Mouse (Mus musculus) MEL (cell line): ENCODE measurements at regions not wholly inside any gene's neighbourhood (a gene's known extent, or its start where the extent isn't known, plus 50 kb on each side); places are given as distances from the start of the nearest gene placed in this dataset.

Experiments
- DNase-seq: peaks from one replicate; pipeline ENCODE4 v3.0.0; 2011; ENCODE audit warnings: low read depth, low spot score
- H3K27ac ChIP-seq: 2 replicates; pipeline ENCODE4 v1.5.1; 2012; ENCODE audit warnings: low read depth, mild to moderate bottlenecking, control low read depth, low read length, moderate library complexity; ENCODE audit not compliant: control insufficient read depth
- H3K27me3 ChIP-seq, 2 experiments: fragments of 150-350 bp in 1 of 2; sonication (generic) in 1 of 2; 2 replicates each; pipeline ENCODE4 v1.6.1; 2012; ENCODE audit warnings: low read length in 2 of 2, mild to moderate bottlenecking in 2 of 2, improper control_type of control experiment in 1 of 2, moderate library complexity in 1 of 2; ENCODE audit not compliant: insufficient read depth in 2 of 2, control insufficient read depth in 1 of 2
- H3K36me3 ChIP-seq, 2 experiments: 2 replicates each; pipeline ENCODE4 v1.6.1; 2012 to 2014; ENCODE audit warnings: low read length in 2 of 2, improper control_type of control experiment in 1 of 2, inconsistent platforms in 1 of 2, mild to moderate bottlenecking in 1 of 2; ENCODE audit not compliant: insufficient read depth in 2 of 2, control insufficient read depth in 1 of 2
- H3K4me1 ChIP-seq, 2 experiments: fragments of 150-350 bp in 1 of 2; sonication (generic) in 1 of 2; 2 replicates each; pipeline ENCODE4 v1.6.1; 2012; ENCODE audit warnings: low read length in 2 of 2, improper control_type of control experiment in 1 of 2, mild to moderate bottlenecking in 1 of 2; ENCODE audit not compliant: insufficient read depth in 2 of 2, control insufficient read depth in 1 of 2
- H3K4me3 ChIP-seq, 2 experiments: fragments of 150-350 bp in 1 of 2; sonication (generic) in 1 of 2; 2 replicates each; pipeline ENCODE4 v1.5.1; 2012; ENCODE audit warnings: low read depth in 2 of 2, low read length in 2 of 2, mild to moderate bottlenecking in 2 of 2, moderate library complexity in 2 of 2, control low read depth in 1 of 2, improper control_type of control experiment in 1 of 2; ENCODE audit not compliant: control insufficient read depth in 1 of 2, insufficient read depth in 1 of 2
- H3K79me2 ChIP-seq: 2 replicates; pipeline ENCODE4 v1.6.1; 2012; ENCODE audit warnings: mild to moderate bottlenecking, low read length, moderate library complexity; ENCODE audit not compliant: control insufficient read depth, poor library complexity, insufficient read depth
- H3K9ac ChIP-seq: 2 replicates; pipeline ENCODE4 v1.6.1; 2012; ENCODE audit warnings: low read depth, mild to moderate bottlenecking, control low read depth, low read length, moderate library complexity; ENCODE audit not compliant: control insufficient read depth, poor library complexity, severe bottlenecking
- H3K9me3 ChIP-seq: fragments of 150-350 bp; sonication (generic); replicated peaks from 2 replicates; pipeline ENCODE4 v1.6.1; 2012; ENCODE audit warnings: mild to moderate bottlenecking, low read length, improper control_type of control experiment, moderate library complexity; ENCODE audit not compliant: insufficient read depth
- E2F4 ChIP-seq: IDR thresholded peaks from 2 replicates; pipeline ENCODE4 v1.6.1; 2011; ENCODE audit warnings: low read depth, low read length, improper control_type of control experiment, borderline replicate concordance
- GATA1 ChIP-seq: IDR thresholded peaks from 2 replicates; pipeline ENCODE4 v1.6.1; 2011; ENCODE audit warnings: low read depth, low read length, improper control_type of control experiment
- HCFC1 ChIP-seq: IDR thresholded peaks from 2 replicates; pipeline ENCODE4 v1.6.1; 2012; ENCODE audit warnings: low read depth, mild to moderate bottlenecking, inconsistent platforms, low read length, improper control_type of control experiment, moderate library complexity
- KAT2A ChIP-seq: conservative IDR thresholded peaks from 2 replicates; pipeline ENCODE4 v1.6.1; 2012; ENCODE audit warnings: low read depth, low read length, improper control_type of control experiment, inconsistent platforms
- MAFK ChIP-seq: IDR thresholded peaks from 2 replicates; pipeline ENCODE4 v1.6.1; 2011; ENCODE audit warnings: low read depth, mild to moderate bottlenecking, low read length, improper control_type of control experiment, borderline replicate concordance
- MAZ ChIP-seq: IDR thresholded peaks from 2 replicates; pipeline ENCODE4 v1.6.1; 2012; ENCODE audit warnings: low read depth, mild to moderate bottlenecking, inconsistent platforms, low read length, improper control_type of control experiment
- MYB ChIP-seq: IDR thresholded peaks from 2 replicates; pipeline ENCODE4 v1.6.1; 2011; ENCODE audit warnings: mild to moderate bottlenecking, low read depth, low read length, improper control_type of control experiment
- MYC ChIP-seq: IDR thresholded peaks from 2 replicates; pipeline ENCODE4 v1.6.1; 2011; ENCODE audit warnings: low read depth, mild to moderate bottlenecking, low read length, improper control_type of control experiment, moderate library complexity
- POLR2A ChIP-seq, 2 experiments: IDR thresholded peaks; 2 replicates each; pipeline ENCODE4 v1.6.1; 2011 to 2012; ENCODE audit warnings: low read length in 2 of 2, mild to moderate bottlenecking in 2 of 2, control low read depth in 1 of 2, improper control_type of control experiment in 1 of 2, low read depth in 1 of 2, moderate library complexity in 1 of 2; ENCODE audit not compliant: control insufficient read depth in 1 of 2, insufficient read depth in 1 of 2, poor library complexity in 1 of 2
- POLR2AphosphoS2 ChIP-seq: IDR thresholded peaks from 2 replicates; pipeline ENCODE4 v1.6.1; 2011; ENCODE audit warnings: low read length, improper control_type of control experiment
- POLR2AphosphoS5 ChIP-seq: IDR thresholded peaks from 2 replicates; pipeline ENCODE4 v1.6.1; 2012; ENCODE audit warnings: low read depth, borderline replicate concordance, mild to moderate bottlenecking, inconsistent platforms, low read length, moderate library complexity, mixed read lengths
- RAD21 ChIP-seq: IDR thresholded peaks from 2 replicates; pipeline ENCODE4 v1.6.1; 2011; ENCODE audit warnings: mild to moderate bottlenecking, low read depth, low read length, improper control_type of control experiment
- RCOR1 ChIP-seq: IDR thresholded peaks from 2 replicates; pipeline ENCODE4 v1.6.1; 2012; ENCODE audit warnings: low read depth, mild to moderate bottlenecking, inconsistent platforms, low read length, improper control_type of control experiment
- SMC3 ChIP-seq: IDR thresholded peaks from 2 replicates; pipeline ENCODE4 v1.6.1; 2011; ENCODE audit warnings: low read depth, low read length, improper control_type of control experiment
- TAL1 ChIP-seq: IDR thresholded peaks from 2 replicates; pipeline ENCODE4 v1.6.1; 2012; ENCODE audit warnings: mild to moderate bottlenecking, inconsistent platforms, low read length, moderate library complexity, mixed read lengths
- TBP ChIP-seq: IDR thresholded peaks from 2 replicates; pipeline ENCODE4 v1.8.0; 2011; ENCODE audit warnings: low read depth, low read length, improper control_type of control experiment
- TCF12 ChIP-seq: IDR thresholded peaks from 2 replicates; pipeline ENCODE4 v1.6.1; 2014; ENCODE audit warnings: low read depth, mild to moderate bottlenecking, inconsistent platforms, low read length, improper control_type of control experiment, moderate library complexity
- UBTF ChIP-seq: IDR thresholded peaks from 2 replicates; pipeline ENCODE4 v1.6.1; 2012; ENCODE audit warnings: low read depth, mild to moderate bottlenecking, inconsistent platforms, low read length, improper control_type of control experiment, moderate library complexity, borderline replicate concordance; ENCODE audit not compliant: insufficient read depth
- ZC3H11A ChIP-seq: IDR thresholded peaks from 2 replicates; pipeline ENCODE4 v1.6.1; 2012; ENCODE audit warnings: low read depth, mild to moderate bottlenecking, inconsistent platforms, low read length, improper control_type of control experiment
- ZKSCAN1 ChIP-seq: IDR thresholded peaks from 2 replicates; pipeline ENCODE4 v1.6.1; 2012; ENCODE audit warnings: low read depth, mild to moderate bottlenecking, inconsistent platforms, low read length, improper control_type of control experiment, moderate library complexity
- ZMIZ1 ChIP-seq: IDR thresholded peaks from 2 replicates; pipeline ENCODE4 v1.6.1; 2012; ENCODE audit warnings: low read depth, mild to moderate bottlenecking, inconsistent platforms, low read length, improper control_type of control experiment, moderate library complexity

DNA sequence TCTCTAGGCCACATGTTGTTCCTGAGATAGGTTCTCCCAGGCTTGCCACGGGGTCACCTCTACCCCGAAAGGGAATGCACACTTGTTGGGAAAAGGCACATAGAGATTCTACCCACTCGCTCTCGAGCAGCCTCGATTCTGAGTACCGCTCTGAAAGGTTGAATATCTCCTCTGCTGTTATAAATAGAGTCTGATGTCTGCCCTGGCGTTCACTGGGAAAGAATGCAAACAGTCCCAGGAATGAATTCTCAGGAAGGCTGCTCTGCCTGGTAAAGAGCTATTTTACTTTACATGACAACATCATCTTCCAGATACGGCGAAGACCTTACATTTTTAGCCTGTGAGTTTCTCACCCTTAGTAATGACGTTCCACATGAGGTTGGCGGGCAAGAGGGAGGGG is 116.1 kb upstream of the Ccn2 start:
- Histone ChIP-seq H3K4me3 (no peak overlapping the region), H3K36me3 (no peaks in the 10 kb centered on the region), H3K4me1 (no peaks in the 10 kb centered on the region), H3K27ac (no peak overlapping the region), H3K27me3 (no peaks in the 10 kb centered on the region; a peak in 1 of 4 replicates), H3K9ac (no peak overlapping the region), H3K79me2 (no peaks in the 10 kb centered on the region), H3K9me3 (no peaks in the 10 kb centered on the region)
- DNase-seq = no peak
- no peak for TF ChIP-seq MAZ
- no peak for TF ChIP-seq RCOR1
- no peak for TF ChIP-seq TAL1
- no peak for TF ChIP-seq ZMIZ1
- TF ChIP-seq MYC = no peak
- TF ChIP-seq HCFC1 = no peak
- no peak for TF ChIP-seq MYB
- no peak for TF ChIP-seq E2F4
- TF ChIP-seq TBP = no peak
- TF ChIP-seq POLR2A (IDR thresholded peaks at IDR 0.05; ENCODE audit: control insufficient read depth in 1 of 2, insufficient read depth in 1 of 2, low read depth in 1 of 2, low read length in 2 of 2, poor library complexity in 1 of 2) = no peak
- no peak for TF ChIP-seq TCF12
- TF ChIP-seq MAFK = no peak
- TF ChIP-seq RAD21 = no peak
- no peak for TF ChIP-seq ZC3H11A
- TF ChIP-seq UBTF = no peak
- TF ChIP-seq ZKSCAN1 = no peak
- TF ChIP-seq GATA1 = no peak
- TF ChIP-seq POLR2AphosphoS5 = no peak
- no peak for TF ChIP-seq POLR2AphosphoS2

DNA sequence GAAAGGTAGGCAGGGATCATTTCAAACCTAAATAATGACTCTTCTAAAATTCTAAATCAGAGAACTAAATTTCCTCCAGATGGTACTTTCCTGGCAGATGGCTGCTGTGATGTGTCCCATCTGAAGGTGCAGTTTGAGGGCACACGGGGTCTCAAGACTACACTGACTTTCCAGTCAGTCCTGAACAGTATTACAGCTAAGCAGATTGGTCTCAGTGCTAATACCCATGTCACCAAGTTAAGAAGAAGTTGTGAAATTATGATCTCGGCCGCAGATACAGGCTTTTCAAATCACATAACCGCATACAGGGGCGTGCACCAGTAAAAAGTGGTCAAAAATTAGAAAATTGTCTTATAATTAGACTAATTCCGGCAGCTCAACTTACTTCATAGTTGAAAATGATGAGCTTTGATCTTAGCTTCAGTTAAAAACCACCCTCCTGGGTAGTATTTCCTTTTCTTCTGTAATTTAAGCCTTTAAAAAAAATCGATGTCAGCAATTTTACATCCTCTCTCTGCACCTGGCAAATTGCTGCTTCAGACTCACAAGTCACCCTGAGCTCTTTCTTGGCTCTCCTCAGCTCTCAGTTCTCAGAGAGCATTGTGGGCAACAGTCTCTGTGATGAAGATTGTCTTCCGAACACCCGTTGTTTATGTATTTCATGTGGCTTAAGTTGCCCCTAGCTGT is 113.2 kb upstream of the Ccn2 start:
- no peak for DNase-seq

More for the DNA sequence above, 113.2 kb upstream of the Ccn2 start:
- no peaks in the 10 kb centered on the region for H3K9me3 ChIP-seq
- H3K36me3 ChIP-seq = no peaks in the 10 kb centered on the region
- no peaks in the 10 kb centered on the region; a peak in 1 of 4 replicates for H3K27me3 ChIP-seq
- no peaks in the 10 kb centered on the region for H3K79me2 ChIP-seq
- no peak for TF ChIP-seq UBTF
- no peak for TF ChIP-seq SMC3
- TF ChIP-seq ZC3H11A = no peak
- no peak for TF ChIP-seq KAT2A
- no peaks in the 10 kb centered on the region for H3K4me1 ChIP-seq
- no peak overlapping the region for H3K4me3 ChIP-seq
- H3K9ac ChIP-seq = no peak overlapping the region
- no peak overlapping the region for H3K27ac ChIP-seq
